Mouse (Mus musculus): ENCODE results near the gene Lims1.

The Lims1 gene

DNA sequence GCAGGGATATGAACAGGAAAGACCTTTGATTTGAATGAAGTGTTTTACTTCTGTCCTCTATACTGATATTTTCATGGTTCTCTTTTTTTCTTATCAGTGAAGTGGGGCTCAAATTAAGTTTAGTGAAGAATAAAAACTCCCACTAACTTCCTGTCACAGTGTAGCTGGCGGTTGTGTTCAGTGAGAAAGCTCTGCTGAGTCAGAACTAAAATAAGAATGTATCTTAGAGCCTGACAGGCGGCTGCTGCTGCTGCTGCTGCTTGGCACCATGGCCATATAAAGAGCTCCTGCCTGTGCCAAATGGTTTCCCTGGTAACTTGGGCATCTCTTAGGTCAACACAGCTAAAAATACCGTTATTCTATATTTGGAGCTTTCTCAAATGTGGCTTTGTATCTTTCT, 60.0 kb downstream of the Lims1 start:
- no peak for DNase-seq (ENCODE audit: low read depth, low spot score)

DNA sequence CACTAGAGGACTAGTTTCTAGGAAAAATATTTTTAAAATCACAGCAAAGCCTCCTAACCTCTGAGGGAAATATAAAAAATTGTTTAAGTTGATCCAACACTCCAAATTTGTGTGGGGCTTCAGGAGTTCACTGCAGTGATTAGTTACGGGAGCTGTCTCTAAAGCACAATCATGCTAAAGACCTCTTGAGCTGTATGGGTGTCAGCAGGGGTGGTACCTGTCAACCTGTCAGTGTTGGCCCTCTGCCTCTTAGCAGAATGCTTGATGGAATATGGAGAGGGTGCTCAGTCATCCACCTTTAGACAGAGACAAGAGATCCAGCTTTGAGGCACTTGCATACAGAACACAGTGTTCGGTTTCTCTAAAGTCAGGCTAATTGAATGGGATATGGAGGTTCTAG, 60.5 kb downstream of the Lims1 start:
- DNase-seq (ENCODE audit: low read depth, low spot score): no peak

DNA sequence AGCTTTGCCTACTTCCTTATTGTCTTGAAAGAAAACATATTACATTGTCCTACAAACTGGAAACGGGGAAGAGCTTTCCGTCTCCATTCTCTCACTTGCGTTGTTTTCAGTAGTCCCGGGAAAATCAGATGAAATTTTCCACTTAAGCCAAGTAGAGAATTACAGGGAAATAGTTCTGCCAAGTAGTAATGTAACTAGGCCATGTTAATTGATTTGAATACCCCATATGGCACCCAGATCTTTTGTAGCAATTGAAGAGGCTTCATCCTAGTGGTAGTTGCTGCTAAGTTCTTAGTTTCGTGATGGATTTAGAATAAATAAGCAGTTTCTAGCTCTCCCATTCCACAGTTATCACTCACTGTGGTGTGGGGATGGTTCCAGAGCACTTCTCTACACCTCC, 62.4 kb downstream of the Lims1 start:
- DNase-seq (ENCODE audit: low read depth, low spot score): no peak

- DNase-seq (ENCODE audit: low read depth, low spot score): no peak
Measured at GRCm38 (mm10) chr10:58386997-58387396, 63.7 kb downstream of the Lims1 start.

GRCm38 (mm10) chr10:58388648-58389047, 65.4 kb downstream of the Lims1 start:
- no peak for DNase-seq (ENCODE audit: low read depth, low spot score)

GRCm38 (mm10) chr10:58389151-58389550, 65.9 kb downstream of the Lims1 start:
- no peak for DNase-seq (ENCODE audit: low read depth, low spot score)

DNA sequence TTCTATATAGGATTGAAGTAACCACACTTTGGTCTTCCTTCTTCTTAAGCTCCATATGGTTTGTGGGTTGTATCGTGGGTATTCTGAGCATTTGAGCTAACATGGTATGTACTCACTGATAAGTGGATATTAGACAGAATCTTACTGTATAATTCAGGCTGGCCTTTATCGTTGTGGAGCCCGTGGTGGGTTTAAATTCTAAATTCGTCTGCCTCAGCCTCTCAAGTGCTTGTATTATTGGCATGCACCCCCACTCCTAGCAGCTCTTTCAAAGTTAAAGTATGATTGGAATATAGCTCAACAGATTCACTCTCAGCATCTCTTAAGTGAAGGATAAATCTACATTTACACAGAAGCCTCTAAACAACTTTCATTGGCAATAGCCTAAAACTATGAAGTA, 69.2 kb downstream of the Lims1 start:
- no peak for DNase-seq (ENCODE audit: low read depth, low spot score)

GRCm38 (mm10) chr10:58393026-58394014, 70.1 kb downstream of the Lims1 start:
- no peak for DNase-seq (ENCODE audit: low read depth, low spot score)

DNA sequence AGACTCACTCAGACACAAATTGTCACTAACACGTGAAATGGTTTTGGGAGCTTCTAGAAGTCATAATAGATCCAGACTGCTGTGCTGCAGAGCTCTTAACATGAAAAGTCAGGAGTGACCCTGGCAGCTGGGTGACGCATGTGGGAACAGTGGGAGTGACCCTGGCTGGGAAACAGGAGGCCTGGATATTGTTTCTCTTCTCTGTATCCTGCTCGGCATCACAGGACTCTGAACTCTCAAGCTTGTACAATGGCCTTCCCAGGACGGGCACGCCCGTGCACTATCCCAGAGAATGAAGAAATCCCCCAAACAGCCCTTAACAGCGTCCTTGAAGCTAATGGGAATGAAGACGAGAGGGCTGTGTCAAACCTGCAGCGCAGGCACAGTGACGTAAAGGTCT, 70.9 kb downstream of the Lims1 start:
- no peak for DNase-seq (ENCODE audit: low read depth, low spot score)

- no peak for DNase-seq (ENCODE audit: low read depth, low spot score)
Measured at GRCm38 (mm10) chr10:58395315-58395714, 72.0 kb downstream of the Lims1 start.

- DNase-seq (ENCODE audit: low read depth, low spot score): no peak
Measured at GRCm38 (mm10) chr10:58395723-58396122, 72.5 kb downstream of the Lims1 start.

DNA sequence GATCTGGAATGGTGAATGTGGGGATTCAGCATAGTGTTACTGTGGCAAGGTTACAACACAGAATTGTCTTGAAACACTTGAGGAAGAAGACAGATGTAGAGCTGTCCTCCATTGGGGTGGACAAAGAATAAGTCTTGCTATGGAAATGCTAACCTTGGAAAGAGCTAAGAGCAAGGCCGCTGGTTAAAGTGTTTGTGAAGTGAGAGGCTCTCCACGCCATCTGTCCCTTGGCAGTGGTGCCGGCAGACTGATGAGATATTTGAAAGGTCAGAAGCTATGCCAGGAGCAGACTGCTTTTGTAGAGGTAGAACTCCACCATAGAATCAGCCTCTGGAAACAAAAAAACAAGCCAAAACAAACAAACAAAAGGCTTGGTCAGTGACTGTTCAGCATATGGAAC, 73.3 kb downstream of the Lims1 start:
- DNase-seq (ENCODE audit: low read depth, low spot score): no peak

- no peak for DNase-seq (ENCODE audit: low read depth, low spot score)
Measured at GRCm38 (mm10) chr10:58398941-58399340, 75.7 kb downstream of the Lims1 start.

GRCm38 (mm10) chr10:58401838-58402237, 78.6 kb downstream of the Lims1 start:
- no peak for DNase-seq (ENCODE audit: low read depth, low spot score)

GRCm38 (mm10) chr10:58404639-58405038, 81.4 kb downstream of the Lims1 start:
- DNase-seq (ENCODE audit: low read depth, low spot score): no peak

DNA sequence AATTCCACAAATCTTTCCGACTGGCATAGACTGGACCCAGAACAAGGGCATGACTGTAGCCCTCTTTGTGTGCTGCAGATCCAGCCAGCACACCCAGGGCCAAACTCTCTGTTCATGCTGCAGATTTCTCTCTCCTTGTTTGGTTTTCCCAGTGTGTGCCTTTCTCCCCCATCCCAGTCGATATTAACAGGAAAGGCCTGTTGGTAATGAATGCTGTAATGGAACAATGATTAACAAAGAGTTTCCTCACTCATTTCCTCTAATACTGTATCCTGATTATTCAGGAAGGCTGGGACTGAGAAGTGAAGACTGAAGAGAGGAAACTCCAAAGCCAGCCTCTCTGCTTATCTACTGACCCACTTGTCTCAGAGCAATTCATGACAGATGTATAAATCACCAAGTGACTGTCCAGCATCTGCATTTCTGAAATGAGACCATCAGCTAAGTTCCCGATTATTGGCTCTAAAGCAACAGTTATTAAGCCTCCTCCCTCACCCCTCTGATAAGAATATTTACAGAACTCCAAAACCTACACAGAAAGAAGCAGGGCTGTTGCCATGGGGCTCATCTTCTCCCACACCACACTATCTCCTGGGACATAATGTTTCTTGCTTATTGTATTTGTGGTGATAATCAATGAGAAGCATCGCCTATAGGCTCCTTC, 82.2 kb downstream of the Lims1 start:
- no peak for DNase-seq (ENCODE audit: low read depth, low spot score)

DNA sequence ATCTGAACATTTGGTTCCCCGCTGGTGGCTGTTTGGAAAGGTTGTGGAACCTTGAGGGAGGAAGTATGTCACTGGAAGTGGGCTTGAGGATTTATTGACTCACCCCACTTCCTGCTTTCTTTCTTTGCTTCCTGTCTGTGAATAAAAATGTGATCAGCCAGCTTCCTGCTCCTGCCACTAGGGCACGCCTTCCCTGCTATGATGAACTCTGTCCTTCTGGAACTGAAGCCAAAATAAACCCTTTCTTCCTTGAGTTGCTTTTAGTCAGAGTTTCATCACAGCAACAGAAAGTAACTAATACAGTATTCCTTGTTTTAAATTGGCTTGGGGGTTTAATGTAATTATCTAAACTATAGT, 82.7 kb downstream of the Lims1 start:
- DNase-seq (ENCODE audit: low read depth, low spot score): no peak

GRCm38 (mm10) chr10:58412331-58412730, 89.1 kb downstream of the Lims1 start:
- no peak for DNase-seq (ENCODE audit: low read depth, low spot score)

DNA sequence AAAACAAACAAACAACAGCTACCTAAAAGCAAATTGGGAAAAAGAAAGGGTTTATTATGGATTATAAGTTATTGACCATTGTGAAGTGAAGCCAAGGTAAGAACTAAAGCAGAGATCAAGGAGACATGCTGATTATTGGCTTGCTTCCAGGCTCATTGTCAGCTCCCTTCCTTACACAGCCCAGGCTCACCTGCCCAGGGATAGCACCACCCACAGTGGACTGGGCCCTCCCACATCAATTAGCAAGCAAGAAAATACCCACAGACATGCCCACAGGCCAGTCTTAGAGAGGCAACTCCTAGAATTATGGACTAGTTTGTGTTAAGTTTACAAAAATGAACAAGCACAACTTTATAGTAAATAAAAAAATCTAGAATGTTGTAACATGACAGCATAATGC, 89.6 kb downstream of the Lims1 start:
- DNase-seq (ENCODE audit: low read depth, low spot score): no peak

DNA sequence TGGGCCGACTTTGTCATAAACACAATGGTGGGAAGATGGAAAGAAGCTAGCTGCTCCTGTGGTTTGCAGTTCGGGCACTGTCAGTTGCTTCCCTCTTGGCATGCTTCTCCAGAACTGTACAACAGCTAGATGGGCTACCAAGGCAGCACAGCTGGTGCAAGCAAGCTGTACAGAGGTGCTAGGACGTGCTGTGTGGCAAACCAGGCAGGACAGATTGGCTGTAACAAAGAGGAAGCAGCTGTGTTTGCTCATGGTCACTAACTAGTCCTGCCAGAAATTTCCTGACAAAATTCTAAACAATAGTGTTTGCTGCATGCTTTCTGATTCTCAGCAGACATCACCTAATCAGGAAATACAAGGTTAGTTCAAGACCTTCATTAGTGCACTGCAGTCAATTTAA, 93.4 kb downstream of the Lims1 start:
- no peak for DNase-seq (ENCODE audit: low read depth, low spot score)

- DNase-seq (ENCODE audit: low read depth, low spot score): no peak
Measured at GRCm38 (mm10) chr10:58418290-58418971, 95.2 kb downstream of the Lims1 start.

DNA sequence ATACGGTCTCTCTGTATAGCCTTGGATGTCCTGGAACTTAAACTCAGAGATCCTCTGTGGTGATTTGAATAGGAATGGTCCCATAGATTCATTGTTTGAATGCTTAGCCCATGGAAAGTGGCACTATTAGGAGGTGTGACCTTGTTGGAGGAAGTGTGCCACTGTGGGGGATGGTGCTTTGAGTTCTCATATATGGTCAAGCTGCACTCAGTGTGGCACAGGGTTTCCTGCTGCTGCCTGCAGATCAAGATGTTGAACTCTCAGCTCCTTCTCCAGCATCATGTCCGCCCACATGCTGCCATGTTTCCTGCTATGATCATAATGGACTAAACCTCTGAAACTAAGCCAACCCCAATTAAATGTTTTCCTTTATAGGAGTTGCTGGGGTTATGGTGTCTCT, 104.7 kb downstream of the Lims1 start:
- DNase-seq (ENCODE audit: low read depth, low spot score): no peak

All from c-Kit-negative CD71-positive TER-119-positive erythroid progenitor cells, embryonic 14.5 days (primary cell).